Mouse (Mus musculus) adrenal gland, postnatal 14 days (tissue): ENCODE results near the gene Olfr1229. TPM values are rescaled to one million over a fixed set of nuclear protein-coding genes. Genes with fewer than 3 reads are reported as not detected.

Experiments
- DNase-seq: peaks from one replicate; pipeline ENCODE4 v3.0.0; 2021; ENCODE audit warnings: mixed read lengths
- long read RNA-seq, 2 experiments: library from polyadenylated mRNA; stranded (forward); transcript quantifications; one replicate each; pipeline ENCODE4 v2.0.0; 2021
- total RNA-seq: library from RNA; stranded (reverse); gene quantifications from 2 replicates; pipeline ENCODE4 v1.2.3, GENCODE M21; 2021

Gene Olfr1229
- not detected in 2 replicates for total RNA-seq
- long read RNA-seq, experiment 1 = 0 reads
- long read RNA-seq, experiment 2 = 0 reads

DNA sequence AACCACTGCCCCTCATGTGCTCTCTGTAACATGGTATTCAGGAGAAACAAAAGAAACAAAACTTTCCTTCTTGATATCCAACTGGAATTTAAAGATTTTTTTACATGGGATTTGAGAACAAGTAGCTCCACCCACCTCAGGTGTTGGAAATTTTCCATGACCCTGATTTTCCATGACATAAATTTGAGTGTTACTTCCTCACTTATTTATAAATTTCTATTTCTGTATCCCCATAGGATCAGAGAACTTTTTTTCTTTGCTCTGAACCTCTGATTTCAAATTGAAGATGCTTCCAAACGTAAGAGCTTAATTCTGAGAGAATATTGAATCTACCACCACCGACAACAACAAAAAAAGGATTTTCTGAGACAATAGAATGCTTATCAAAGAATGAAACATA is at the start of gene Olfr1229:
Gene Olfr1229 (minus strand): TSS at position 101 of the 400 bp plus-strand sequence.
- DNase-seq = no peak

DNA sequence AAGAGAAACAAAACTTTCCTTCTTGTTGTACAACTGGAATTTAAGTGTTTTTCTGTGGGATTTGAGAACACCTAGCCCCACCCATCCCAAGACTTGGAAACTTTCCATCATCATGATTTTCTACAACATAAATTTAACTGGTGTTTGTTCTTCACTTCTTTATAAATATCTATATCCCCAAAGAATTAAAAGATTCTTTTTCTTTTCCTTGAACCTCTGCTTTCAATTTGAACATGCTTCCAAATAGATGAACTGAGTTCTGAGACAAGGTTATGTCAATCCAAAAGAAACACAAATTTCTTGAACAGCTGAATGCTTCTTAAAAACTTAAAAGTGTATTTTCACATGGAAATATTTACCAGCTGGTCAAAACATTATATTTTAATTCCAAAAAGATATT is 41.8 kb upstream of the Olfr1229 start, which contains the start of gene Olfr1232:
Gene Olfr1232 (minus strand): TSS at position 101 of the 400 bp plus-strand sequence.
- DNase-seq = no peak

DNA sequence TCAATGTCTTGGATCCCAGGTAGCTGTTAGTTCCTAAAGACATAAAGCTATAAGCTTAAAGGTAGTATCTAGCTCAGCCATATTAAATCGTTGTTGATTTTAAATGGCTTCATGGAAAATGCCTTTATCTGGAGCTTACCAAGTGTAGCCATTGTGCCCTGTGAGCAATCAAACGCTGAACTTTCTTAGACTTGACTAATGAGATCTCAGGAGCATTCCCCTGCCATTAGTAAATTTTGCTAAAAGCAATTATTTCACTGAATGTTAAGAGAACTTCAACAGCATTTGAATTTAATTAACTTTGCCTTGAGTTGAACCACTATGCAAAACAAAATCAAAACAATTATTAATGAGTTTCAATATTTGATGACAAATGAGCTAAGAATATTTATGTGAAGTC is 19.2 kb upstream of the Olfr1229 start, which contains the start of gene Olfr1231:
Gene Olfr1231 (minus strand): TSS at position 101 of the 400 bp plus-strand sequence.
- no peak for DNase-seq

DNA sequence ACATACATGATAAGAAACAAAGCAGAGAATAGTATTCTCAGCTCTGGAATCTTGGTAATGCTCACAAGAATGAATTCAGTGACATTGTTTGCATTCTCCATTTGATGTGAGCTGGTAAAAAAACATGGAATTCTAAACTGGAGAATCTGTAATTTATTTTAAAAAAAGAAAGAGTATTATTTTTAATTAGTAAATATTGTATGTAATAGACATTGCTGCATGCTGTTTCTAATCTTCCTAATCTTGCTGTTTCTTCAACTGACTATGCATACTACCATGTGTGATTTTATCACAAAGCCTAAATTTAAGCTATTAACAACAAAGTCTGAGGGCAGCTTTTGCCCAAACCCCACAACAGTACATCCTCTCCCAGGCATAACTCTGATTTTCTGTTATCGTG is 9.4 kb upstream of the Olfr1229 start, which contains the start of gene Olfr1230:
Gene Olfr1230 (minus strand): TSS at position 101 of the 400 bp plus-strand sequence.
- DNase-seq = no peak

DNA sequence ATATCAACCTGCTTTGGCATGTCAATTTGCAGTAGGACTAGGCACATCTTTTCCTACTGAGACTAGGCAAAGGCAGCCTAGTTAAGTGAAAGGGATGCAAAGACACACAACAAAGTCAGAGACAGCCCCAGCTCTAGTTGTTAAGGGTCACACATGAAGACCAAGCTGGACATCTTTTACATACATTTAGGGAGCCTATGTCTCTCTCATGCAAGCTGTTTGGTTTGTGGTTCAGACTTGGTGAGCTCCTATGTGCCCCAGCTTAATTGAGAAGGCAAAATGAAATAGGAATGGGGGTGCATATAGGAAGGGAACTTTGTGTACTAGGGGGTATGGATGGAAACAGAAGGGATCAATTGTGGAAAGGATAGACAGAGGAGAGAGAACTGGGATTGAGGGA is 33.9 kb downstream of the Olfr1229 start, which contains the start of gene Olfr1228:
Gene Olfr1228 (minus strand): TSS at position 101 of the 400 bp plus-strand sequence.
- no peak for DNase-seq

Other genes starting within 250 kb of the Olfr1229 start
- gene Olfr1218, start 226.8 kb downstream of the Olfr1229 start, total RNA-seq = not detected in 2 replicates
- gene Olfr1219, start 204.5 kb downstream of the Olfr1229 start, total RNA-seq = not detected in 2 replicates
- not detected in 2 replicates for gene Olfr1220, start 181.2 kb downstream of the Olfr1229 start, total RNA-seq
- not detected in 2 replicates for gene Olfr1221, start 170.7 kb downstream of the Olfr1229 start, total RNA-seq
- not detected in 2 replicates for gene Olfr1222, start 155.0 kb downstream of the Olfr1229 start, total RNA-seq
- gene Olfr1223, start 136.5 kb downstream of the Olfr1229 start, total RNA-seq = not detected in 2 replicates
- not detected in 2 replicates for gene Olfr1224-ps1, start 123.9 kb downstream of the Olfr1229 start, total RNA-seq
- gene Olfr1225, start 113.3 kb downstream of the Olfr1229 start, total RNA-seq = not detected in 2 replicates
- not detected in 2 replicates for gene Olfr1226, start 88.0 kb downstream of the Olfr1229 start, total RNA-seq
- gene Olfr1228, start 34.0 kb downstream of the Olfr1229 start, total RNA-seq = not detected in 2 replicates
- not detected in 2 replicates for gene Olfr1230, start 9.3 kb upstream of the Olfr1229 start, total RNA-seq
- not detected in 2 replicates for gene Olfr1231, start 19.1 kb upstream of the Olfr1229 start, total RNA-seq
- gene Olfr1232, start 41.7 kb upstream of the Olfr1229 start, total RNA-seq = not detected in 2 replicates
- not detected in 2 replicates for gene Olfr1233, start 54.4 kb upstream of the Olfr1229 start, total RNA-seq
- not detected in 2 replicates for gene Olfr1234, start 76.9 kb upstream of the Olfr1229 start, total RNA-seq
- gene Olfr1238, start 121.7 kb upstream of the Olfr1229 start, total RNA-seq = not detected in 2 replicates
- gene Olfr1239, start 132.4 kb upstream of the Olfr1229 start, total RNA-seq = not detected in 2 replicates
- gene Olfr1240, start 155.0 kb upstream of the Olfr1229 start, total RNA-seq = not detected in 2 replicates
- gene Olfr1241, start 199.1 kb upstream of the Olfr1229 start, total RNA-seq = not detected in 2 replicates
- not detected in 2 replicates for gene Olfr1242, start 210.3 kb upstream of the Olfr1229 start, total RNA-seq
- not detected in 2 replicates for gene Olfr1243, start 243.5 kb upstream of the Olfr1229 start, total RNA-seq